Mouse (Mus musculus) olfactory bulb, adult 2 months (tissue): ENCODE results near the gene Fgf23. TPM values are rescaled to one million over a fixed set of nuclear protein-coding genes. Genes with fewer than 3 reads are reported as not detected.

Experiments used
- H3K27ac ChIP-seq: fragments of 200-500 bp; 2 replicates; pipeline ENCODE4 v1.5.1; 2012; ENCODE audit warnings: low read depth, low read length; ENCODE audit not compliant: insufficient read depth
- H3K4me1 ChIP-seq: fragments of 200-500 bp; 2 replicates; pipeline ENCODE4 v1.6.1; 2012; ENCODE audit warnings: low read length; ENCODE audit not compliant: control insufficient read depth, insufficient read depth
- H3K4me3 ChIP-seq: fragments of 200-500 bp; 2 replicates; pipeline ENCODE4 v1.5.1; 2012; ENCODE audit warnings: mild to moderate bottlenecking, low read depth, low read length, moderate library complexity; ENCODE audit not compliant: insufficient read depth
- CTCF ChIP-seq: fragments of 200-500 bp; IDR thresholded peaks from 2 replicates; pipeline ENCODE4 v1.5.1; 2012; ENCODE audit warnings: low read depth, mild to moderate bottlenecking, low read length, moderate library complexity; ENCODE audit not compliant: insufficient read depth
- POLR2A ChIP-seq: fragments of 200-500 bp; IDR thresholded peaks from 2 replicates; pipeline ENCODE4 v1.6.1; 2012; ENCODE audit warnings: mild to moderate bottlenecking, low read depth, low read length, moderate library complexity; ENCODE audit not compliant: insufficient read depth
- WGBS: fragments of 180-500 bp; shearing (Covaris S2); methylation state at CpG from one replicate; pipeline ENCODE4 v1.1.7; 2018; 5-methylcytosine and 5-hydroxymethylcytosine counted together
- polyA plus RNA-seq: library from polyadenylated mRNA; stranded (reverse); fragments of >200 nt; gene quantifications from 2 replicates; pipeline ENCODE4 v1.2.4, GENCODE M21; 2012; ENCODE audit warnings: low replicate concordance; ENCODE audit not compliant: missing spikeins, insufficient read depth, insufficient read length

Fgf23 gene
- polyA plus RNA-seq, 1 experiment, result not detected

GRCm38 (mm10) chr6:127106726-127107125, 34.0 kb downstream of the Fgf23 start:
- no peak overlapping the region for H3K27ac ChIP-seq
- no peak overlapping the region for H3K4me3 ChIP-seq
- no peak for TF ChIP-seq POLR2A
- no peak for TF ChIP-seq CTCF
- 61% methylated on average over 5 of the region's 5 CpGs for WGBS
- peaks cover 2% of the 10 kb centered on the region; the same call in 1 of the 2 replicates for H3K4me1 ChIP-seq

GRCm38 (mm10) chr6:127107413-127107812, 34.7 kb downstream of the Fgf23 start:
- Histone ChIP-seq H3K4me1 (peaks cover 2% of the 10 kb centered on the region; the same call in 1 of the 2 replicates), H3K27ac (no peak overlapping the region), H3K4me3 (no peak overlapping the region)
- no peak for TF ChIP-seq CTCF
- TF ChIP-seq POLR2A, result no peak

- Histone ChIP-seq H3K4me1 (peaks cover 2% of the 10 kb centered on the region; the same call in 1 of the 2 replicates), H3K4me3 (peak overlapping the region; percentile 95), H3K27ac (no peak overlapping the region)
- WGBS, result 40% methylated on average over 20 of the region's 20 CpGs
- TF ChIP-seq CTCF (no peak), POLR2A (no peak)
Measured at GRCm38 (mm10) chr6:127108368-127109060, 35.8 kb downstream of the Fgf23 start.

- TF ChIP-seq POLR2A (peak; percentile 88), CTCF (0 out of 2 replicates have a peak, but pooled peaks have one; percentile 12)
- Histone ChIP-seq H3K4me1 (peaks cover 2% of the 10 kb centered on the region; the same call in 1 of the 2 replicates), H3K4me3 (peak within 1 kb of the TSS; percentile 95), H3K27ac (no peak within 1 kb of the TSS)
- under 1% methylated on average over 37 of the region's 37 CpGs for WGBS
Measured at GRCm38 (mm10) chr6:127109402-127109930, 36.8 kb downstream of the Fgf23 start, which contains the start of gene Tigar. TSS of gene Tigar (minus strand) at chr6:127109557.

- Histone ChIP-seq H3K4me3 (no peak overlapping the region), H3K4me1 (no peaks in the 10 kb centered on the region), H3K27ac (no peak overlapping the region)
- 57% methylated on average over 23 of the region's 23 CpGs for WGBS
- TF ChIP-seq CTCF (no peak), POLR2A (no peak)
Measured at GRCm38 (mm10) chr6:127114753-127115456, 42.2 kb downstream of the Fgf23 start.

GRCm38 (mm10) chr6:127122221-127122806, 49.6 kb downstream of the Fgf23 start:
- H3K27ac ChIP-seq, result no peak overlapping the region
- TF ChIP-seq POLR2A (no peak), CTCF (no peak)
- H3K4me1 ChIP-seq, result no peaks in the 10 kb centered on the region
- H3K4me3 ChIP-seq, result no peak overlapping the region
- 81% methylated on average over 4 of the region's 4 CpGs for WGBS

GRCm38 (mm10) chr6:127122996-127123395, 50.3 kb downstream of the Fgf23 start:
- TF ChIP-seq POLR2A (no peak), CTCF (no peak)
- Histone ChIP-seq H3K27ac (no peak overlapping the region), H3K4me1 (no peaks in the 10 kb centered on the region), H3K4me3 (no peak overlapping the region)
- 88% methylated on average over 5 of the region's 5 CpGs for WGBS

- WGBS, result 92% methylated on average over 7 of the region's 7 CpGs
- Histone ChIP-seq H3K27ac (no peak overlapping the region), H3K4me3 (no peak overlapping the region), H3K4me1 (no peaks in the 10 kb centered on the region)
- no peak for TF ChIP-seq CTCF
- no peak for TF ChIP-seq POLR2A
Measured at GRCm38 (mm10) chr6:127123506-127123905, 50.8 kb downstream of the Fgf23 start.
